Mouse (Mus musculus): ENCODE results near the gene Frmd4a.
"Not testable (repeated sequence)": the region's sequence is repeated elsewhere in the genome, so short reads cannot be mapped to it uniquely, and the experiment has no call there.

Frmd4a gene

GRCm38 (mm10) chr2:4332441-4332840, 314.9 kb downstream of the Frmd4a start:
- intact Hi-C loops (cut with DNase I): no loop called here

- intact Hi-C loops (cut with DNase I): no loop called here
Observed at GRCm38 (mm10) chr2:4334201-4334600, 316.7 kb downstream of the Frmd4a start.

- intact Hi-C loops (cut with DNase I): no loop called here
Observed at GRCm38 (mm10) chr2:4334936-4335335, 317.4 kb downstream of the Frmd4a start.

- intact Hi-C loops (cut with DNase I): no loop called here
Observed at GRCm38 (mm10) chr2:4335881-4336280, 318.4 kb downstream of the Frmd4a start.

- intact Hi-C loops (cut with DNase I): not testable (repeated sequence)
Observed at GRCm38 (mm10) chr2:4338290-4338689, 320.8 kb downstream of the Frmd4a start.

GRCm38 (mm10) chr2:4339128-4339527, 321.6 kb downstream of the Frmd4a start:
- intact Hi-C loops (cut with DNase I): no loop called here

GRCm38 (mm10) chr2:4339530-4340218, 322.2 kb downstream of the Frmd4a start:
- intact Hi-C loops (cut with DNase I): no loop called here

- intact Hi-C loops (cut with DNase I): no loop called here
Observed at GRCm38 (mm10) chr2:4340378-4340777, 322.9 kb downstream of the Frmd4a start.

- intact Hi-C loops (cut with DNase I): no loop called here
Observed at GRCm38 (mm10) chr2:4341141-4341540, 323.6 kb downstream of the Frmd4a start.

GRCm38 (mm10) chr2:4342005-4342404, 324.5 kb downstream of the Frmd4a start:
- intact Hi-C loops (cut with DNase I): no loop called here

GRCm38 (mm10) chr2:4344411-4344810, 326.9 kb downstream of the Frmd4a start:
- intact Hi-C loops (cut with DNase I): no loop called here

GRCm38 (mm10) chr2:4346232-4346631, 328.7 kb downstream of the Frmd4a start:
- intact Hi-C loops (cut with DNase I): no loop called here

- intact Hi-C loops (cut with DNase I): no loop called here
Observed at GRCm38 (mm10) chr2:4346953-4347352, 329.4 kb downstream of the Frmd4a start.

- intact Hi-C loops (cut with DNase I): no loop called here
Observed at GRCm38 (mm10) chr2:4347782-4348181, 330.3 kb downstream of the Frmd4a start.

GRCm38 (mm10) chr2:4348509-4348908, 331.0 kb downstream of the Frmd4a start:
- intact Hi-C loops (cut with DNase I): no loop called here

- intact Hi-C loops (cut with DNase I): no loop called here
Observed at GRCm38 (mm10) chr2:4356812-4357384, 339.4 kb downstream of the Frmd4a start.

GRCm38 (mm10) chr2:4361981-4362834, 344.7 kb downstream of the Frmd4a start:
- intact Hi-C loops (cut with DNase I): no loop called here

GRCm38 (mm10) chr2:4364908-4365307, 347.4 kb downstream of the Frmd4a start:
- intact Hi-C loops (cut with DNase I): no loop called here

GRCm38 (mm10) chr2:4368544-4368943, 351.0 kb downstream of the Frmd4a start:
- intact Hi-C loops (cut with DNase I): no loop called here

- intact Hi-C loops (cut with DNase I): no loop called here
Observed at GRCm38 (mm10) chr2:4370499-4370898, 353.0 kb downstream of the Frmd4a start.

- intact Hi-C loops (cut with DNase I): no loop called here
Observed at GRCm38 (mm10) chr2:4371341-4371740, 353.8 kb downstream of the Frmd4a start.

- intact Hi-C loops (cut with DNase I): no loop called here
Observed at GRCm38 (mm10) chr2:4378844-4379243, 361.3 kb downstream of the Frmd4a start.
